Mouse (Mus musculus) forebrain, embryonic 12.5 days (tissue): ENCODE data around the gene Tshr. TPM values are rescaled to one million over a fixed set of nuclear protein-coding genes. Genes with fewer than 3 reads are reported as not detected.
"Not testable (repeated sequence)": the region's sequence is repeated elsewhere in the genome, so short reads cannot be mapped to it uniquely, and the experiment has no call there.

Source experiments
- ATAC-seq: fragments of 200-750 bp; cut with Nextera tagmentation; 2 replicates; pipeline ENCODE4 v1.8.0; 2017; ENCODE audit warnings: moderate TSS enrichment; ENCODE audit not compliant: low FRiP score
- H3K27ac ChIP-seq: fragments of 300-500 bp; sonication (generic); 2 replicates; pipeline ENCODE4 v1.5.1; 2016; ENCODE audit warnings: mild to moderate bottlenecking
- H3K27me3 ChIP-seq: fragments of 300-500 bp; sonication (generic); 2 replicates; pipeline ENCODE4 v1.6.1; 2016; ENCODE audit warnings: mild to moderate bottlenecking
- H3K36me3 ChIP-seq: fragments of 300-500 bp; sonication (generic); replicated peaks from 2 replicates; pipeline ENCODE4 v1.6.1; 2016; ENCODE audit warnings: mild to moderate bottlenecking
- H3K4me1 ChIP-seq: fragments of 300-500 bp; sonication (generic); 2 replicates; pipeline ENCODE4 v1.6.1; 2016
- H3K4me2 ChIP-seq: fragments of 300-500 bp; sonication (generic); 2 replicates; pipeline ENCODE4 v1.6.1; 2016; ENCODE audit warnings: mild to moderate bottlenecking, moderate library complexity
- H3K4me3 ChIP-seq: fragments of 300-500 bp; sonication (generic); replicated peaks from 2 replicates; pipeline ENCODE4 v1.5.1; 2016; ENCODE audit warnings: mild to moderate bottlenecking
- H3K9ac ChIP-seq: fragments of 300-500 bp; sonication (generic); 2 replicates; pipeline ENCODE4 v1.6.1; 2016; ENCODE audit warnings: mild to moderate bottlenecking
- H3K9me3 ChIP-seq: fragments of 300-500 bp; sonication (generic); 2 replicates; pipeline ENCODE4 v1.6.1; 2016
- WGBS: fragments of 180-500 bp; shearing (Covaris S2); methylation state at CpG from one replicate; pipeline ENCODE4 v1.1.7; 2016; 5-methylcytosine and 5-hydroxymethylcytosine counted together
- polyA plus RNA-seq: library from polyadenylated mRNA; unstranded; fragments of >200 nt; fragmentation: Nextera tagmentation; extraction: Ambion mirVana; gene quantifications from 2 replicates; pipeline ENCODE4 v1.2.1, GENCODE M21; 2016

Gene Tshr
- polyA plus RNA-seq, 1 experiment from 2014 or later, result 1.2 TPM

DNA sequence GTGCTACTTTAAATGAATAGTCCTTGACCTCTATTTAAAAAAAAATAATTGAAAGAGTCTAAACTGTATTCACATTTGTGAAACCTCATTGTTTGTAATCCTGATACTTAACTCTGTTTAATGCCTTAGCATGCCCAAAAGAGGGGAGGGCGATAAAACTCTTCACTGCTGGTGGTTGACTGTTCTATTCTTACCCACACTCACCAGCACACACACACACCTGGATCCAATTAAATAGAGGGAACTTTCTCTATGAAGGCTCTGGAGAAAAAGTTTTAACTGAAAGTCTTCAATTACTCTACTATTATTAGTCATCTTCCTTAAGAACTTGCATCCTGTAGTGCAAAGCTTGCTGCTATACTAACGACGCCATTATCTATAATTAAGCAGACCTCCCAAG is 133.4 kb downstream of the Tshr start:
- 0 out of 2 replicates have a peak, but pooled peaks cover 3% of the 10 kb centered on the region for H3K4me1 ChIP-seq
- H3K9me3 ChIP-seq, result no peaks in the 10 kb centered on the region
- no peak overlapping the region for H3K9ac ChIP-seq
- H3K27ac ChIP-seq, result no peak overlapping the region
- no peak overlapping the region for H3K4me3 ChIP-seq
- WGBS, result 40% methylated on average over 3 of the region's 3 CpGs
- H3K36me3 ChIP-seq, result no peaks in the 10 kb centered on the region
- H3K27me3 ChIP-seq, result no peaks in the 10 kb centered on the region
- no peak for ATAC-seq
- no peak overlapping the region for H3K4me2 ChIP-seq

DNA sequence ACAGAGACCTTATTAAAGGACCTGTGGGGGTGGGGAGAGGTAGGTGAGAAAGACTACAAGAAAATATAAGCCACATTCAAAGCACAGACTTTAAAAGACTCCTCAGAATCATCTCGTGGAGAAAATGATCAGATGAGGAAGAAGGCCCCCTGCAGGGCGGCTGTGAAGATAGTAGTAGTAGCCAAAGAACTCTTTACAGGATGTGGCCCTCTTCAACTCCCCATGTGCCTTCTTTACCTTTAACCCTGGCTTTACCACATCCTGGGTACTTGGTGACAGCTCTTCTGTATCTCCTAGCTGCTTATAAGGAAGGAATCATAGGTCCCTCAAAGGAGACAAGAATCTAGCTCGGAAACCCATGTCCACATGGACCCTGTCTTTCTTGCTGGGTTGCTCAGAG is 139.3 kb downstream of the Tshr start:
- 83% methylated on average over 3 of the region's 3 CpGs for WGBS
- no peak for ATAC-seq
- no peak overlapping the region for H3K4me3 ChIP-seq
- no peaks in the 10 kb centered on the region for H3K27me3 ChIP-seq
- H3K9ac ChIP-seq, result no peak overlapping the region
- no peaks in the 10 kb centered on the region for H3K9me3 ChIP-seq
- no peaks in the 10 kb centered on the region for H3K36me3 ChIP-seq
- H3K4me2 ChIP-seq, result no peak overlapping the region
- no peak overlapping the region for H3K27ac ChIP-seq
- no peaks in the 10 kb centered on the region for H3K4me1 ChIP-seq

DNA sequence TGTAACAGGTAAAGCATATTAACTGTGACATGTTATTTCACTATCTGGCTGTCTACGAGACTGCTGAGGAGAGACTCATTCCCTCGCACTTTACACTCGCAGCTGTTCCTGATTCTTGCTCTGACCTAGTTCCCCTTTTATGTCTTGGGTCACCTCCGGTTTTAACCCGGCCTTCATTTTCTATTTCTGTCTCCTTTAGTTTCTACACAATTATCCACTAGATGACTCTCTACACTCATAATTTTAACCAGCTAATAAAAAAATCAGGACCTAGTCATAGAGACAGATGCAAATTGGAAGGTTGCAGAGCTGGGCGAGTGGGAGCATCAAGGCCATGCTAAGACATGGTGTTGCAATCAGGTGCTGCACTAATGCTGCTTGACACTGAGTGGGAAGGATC is 150.2 kb downstream of the Tshr start:
- no peak overlapping the region for H3K9ac ChIP-seq
- H3K4me3 ChIP-seq, result no peak overlapping the region
- ATAC-seq, result no peak
- H3K4me1 ChIP-seq, result no peaks in the 10 kb centered on the region
- H3K36me3 ChIP-seq, result no peaks in the 10 kb centered on the region
- no peaks in the 10 kb centered on the region for H3K9me3 ChIP-seq
- H3K27ac ChIP-seq, result no peak overlapping the region
- 94% methylated on average over 6 of the region's 6 CpGs for WGBS
- no peak overlapping the region for H3K4me2 ChIP-seq
- H3K27me3 ChIP-seq, result no peaks in the 10 kb centered on the region

DNA sequence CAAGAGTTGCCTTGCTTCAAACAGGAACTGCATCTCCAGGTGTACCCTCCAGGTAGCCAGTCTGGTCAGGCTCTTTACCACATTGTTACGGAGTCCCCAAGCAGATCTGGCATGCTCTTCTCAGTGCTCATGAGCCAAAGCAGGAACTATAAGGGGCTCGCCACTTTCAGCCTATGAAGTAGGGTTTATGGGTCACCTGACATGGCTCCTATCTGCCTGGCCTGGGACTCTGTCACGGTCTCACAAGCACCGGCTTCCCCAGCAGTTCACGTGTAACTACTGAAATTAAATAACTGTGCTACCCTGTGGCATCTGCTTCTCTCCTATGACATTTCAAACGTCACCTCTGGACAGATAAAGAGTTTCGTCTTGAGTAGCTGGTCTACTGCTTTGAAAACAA is 155.8 kb downstream of the Tshr start:
- 90% methylated on average over 7 of the region's 7 CpGs for WGBS
- ATAC-seq, result no peak

DNA sequence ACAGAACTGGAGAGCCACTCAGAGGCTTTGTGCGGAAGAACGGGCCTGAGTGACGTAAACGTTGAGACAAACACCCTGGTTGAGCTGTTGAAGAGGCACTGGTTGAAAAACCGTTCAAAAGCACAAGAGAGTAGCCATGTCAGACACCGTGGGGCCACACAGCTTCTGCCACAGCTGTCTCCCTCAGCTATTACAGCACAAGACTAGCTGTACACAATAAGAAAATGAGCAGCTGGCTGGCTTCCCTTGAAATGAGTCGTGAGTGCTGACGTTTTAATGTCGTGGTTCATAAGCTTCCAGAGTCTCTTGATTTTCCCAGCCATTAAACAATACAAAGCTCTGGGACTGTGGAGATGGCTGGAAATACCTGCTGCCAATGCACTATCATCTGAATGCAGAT is 165.1 kb downstream of the Tshr start:
- H3K9ac ChIP-seq, result no peak overlapping the region
- H3K4me1 ChIP-seq, result peaks cover 19% of the 10 kb centered on the region
- ATAC-seq, result no peak
- no peak overlapping the region for H3K27ac ChIP-seq
- no peak overlapping the region for H3K4me3 ChIP-seq
- H3K27me3 ChIP-seq, result no peaks in the 10 kb centered on the region
- WGBS, result 63% methylated on average over 9 of the region's 9 CpGs
- peaks cover 2% of the 10 kb centered on the region; the same call in 1 of the 2 replicates for H3K36me3 ChIP-seq
- no peak overlapping the region for H3K4me2 ChIP-seq
- no peaks in the 10 kb centered on the region for H3K9me3 ChIP-seq

More for the DNA sequence above, 155.8 kb downstream of the Tshr start:
- H3K4me1 ChIP-seq, result no peaks in the 10 kb centered on the region
- no peaks in the 10 kb centered on the region for H3K9me3 ChIP-seq
- H3K9ac ChIP-seq, result no peak overlapping the region
- H3K4me2 ChIP-seq, result no peak overlapping the region
- H3K36me3 ChIP-seq, result no peaks in the 10 kb centered on the region
- H3K4me3 ChIP-seq, result no peak overlapping the region
- H3K27ac ChIP-seq, result no peak overlapping the region
- no peaks in the 10 kb centered on the region for H3K27me3 ChIP-seq

DNA sequence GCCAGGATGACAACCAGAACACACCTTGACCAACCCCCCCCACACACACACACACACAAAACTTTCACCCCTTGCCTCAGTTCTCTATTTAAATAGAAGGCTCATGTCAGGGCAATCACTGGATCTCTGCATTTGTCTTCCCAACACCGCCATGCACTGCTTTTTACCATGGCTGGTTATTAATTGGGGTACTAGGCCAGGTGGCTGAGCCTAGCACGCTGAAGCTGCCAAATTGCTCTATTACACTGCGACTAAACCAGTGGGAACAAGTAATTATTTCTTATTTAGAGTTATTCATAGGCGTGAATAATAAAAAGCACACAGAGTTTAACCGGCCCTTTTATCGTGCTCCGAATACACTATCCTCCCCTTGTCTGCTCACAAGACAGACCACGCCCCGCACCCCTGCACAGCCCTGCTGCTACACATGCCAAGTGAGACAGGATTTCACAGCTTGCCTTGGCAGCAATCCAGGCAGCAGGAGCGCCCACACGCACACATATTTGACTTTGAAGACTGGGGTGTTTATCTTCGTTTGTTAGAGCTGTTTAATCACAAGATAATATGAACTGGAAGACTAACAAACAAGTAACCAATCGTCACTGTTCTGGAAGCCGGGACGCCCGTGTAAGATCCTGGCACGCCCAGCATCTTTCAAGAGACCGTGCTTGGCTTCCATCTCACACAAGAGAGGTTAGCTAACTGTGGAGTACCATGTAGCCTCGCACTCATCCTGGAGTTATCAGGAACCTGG is 167.6 kb downstream of the Tshr start:
- H3K4me1 ChIP-seq, result peaks cover 19% of the 10 kb centered on the region
- H3K27ac ChIP-seq, result peak overlapping the region; percentile 51
- H3K9ac ChIP-seq, result no peak overlapping the region
- H3K4me3 ChIP-seq, result no peak overlapping the region
- 40% methylated on average over 19 of the region's 19 CpGs for WGBS
- H3K36me3 ChIP-seq, result peaks cover 9% of the 10 kb centered on the region; the same call in 1 of the 2 replicates
- no peaks in the 10 kb centered on the region for H3K27me3 ChIP-seq
- H3K4me2 ChIP-seq, result no peak overlapping the region; the same call in 1 of the 2 replicates
- no peaks in the 10 kb centered on the region for H3K9me3 ChIP-seq
- ATAC-seq, result peak; percentile 93

DNA sequence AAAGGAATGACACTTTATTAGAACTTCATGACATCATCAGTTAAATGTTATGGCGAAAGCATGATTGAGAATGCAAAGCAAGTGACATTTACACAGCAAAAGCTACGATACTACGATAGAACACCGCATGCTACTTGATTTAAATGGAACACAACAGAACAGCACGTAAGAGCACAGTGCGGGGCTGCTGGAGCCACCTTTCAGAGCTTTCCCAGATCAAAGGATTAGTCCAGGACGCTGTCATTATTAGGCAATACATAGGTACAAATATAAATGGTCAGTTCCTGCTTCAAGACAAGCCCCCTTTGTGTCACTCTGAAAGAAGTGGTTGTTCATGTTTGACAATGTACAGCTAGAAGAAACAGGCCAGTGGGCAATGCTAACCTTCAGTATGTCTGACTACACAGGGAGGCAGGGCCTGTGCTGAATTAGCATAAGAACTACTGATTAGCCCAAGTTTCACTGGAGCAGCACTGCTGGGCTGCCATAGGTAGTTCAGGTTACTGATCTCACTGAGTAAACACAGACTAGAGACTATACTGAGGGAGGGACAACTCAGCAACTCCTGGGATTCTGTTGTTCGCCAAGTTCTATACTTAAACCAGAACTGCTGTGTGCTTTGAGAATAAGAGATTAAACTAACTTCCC is 173.1 kb downstream of the Tshr start:
- not testable (repeated sequence) for H3K27me3 ChIP-seq, H3K27ac ChIP-seq, H3K9ac ChIP-seq, H3K4me3 ChIP-seq, H3K9me3 ChIP-seq, H3K4me1 ChIP-seq, H3K4me2 ChIP-seq
- WGBS, result 70% methylated on average over 8 of the region's 8 CpGs
- peaks cover 14% of the 10 kb centered on the region for H3K36me3 ChIP-seq
- peak; percentile 67; the same call in 1 of the 2 replicates for ATAC-seq

DNA sequence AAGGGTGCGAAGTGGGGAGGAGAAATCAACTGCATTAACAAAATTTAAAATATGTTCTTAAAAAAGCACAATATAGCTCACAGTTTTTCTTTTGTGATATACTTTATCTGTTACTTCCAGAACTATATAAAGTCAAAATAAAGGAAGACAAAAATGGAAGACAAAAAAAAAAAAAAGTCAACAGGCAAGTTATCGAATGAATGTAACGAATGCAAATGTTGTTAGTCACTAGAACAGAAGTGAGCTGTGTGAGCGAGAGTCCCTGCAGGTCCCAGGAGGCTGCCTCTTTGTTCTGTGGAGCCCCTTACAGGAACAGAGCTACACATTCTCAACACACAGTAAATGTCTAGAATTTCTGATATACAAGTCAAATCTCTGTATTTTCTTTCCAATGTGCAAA is 173.8 kb downstream of the Tshr start:
- H3K4me2 ChIP-seq, H3K27me3 ChIP-seq, H3K27ac ChIP-seq, H3K9ac ChIP-seq, H3K4me3 ChIP-seq, H3K9me3 ChIP-seq, H3K4me1 ChIP-seq, ATAC-seq: not testable (repeated sequence)
- peaks cover 21% of the 10 kb centered on the region for H3K36me3 ChIP-seq
- 71% methylated on average over 4 of the region's 4 CpGs for WGBS

DNA sequence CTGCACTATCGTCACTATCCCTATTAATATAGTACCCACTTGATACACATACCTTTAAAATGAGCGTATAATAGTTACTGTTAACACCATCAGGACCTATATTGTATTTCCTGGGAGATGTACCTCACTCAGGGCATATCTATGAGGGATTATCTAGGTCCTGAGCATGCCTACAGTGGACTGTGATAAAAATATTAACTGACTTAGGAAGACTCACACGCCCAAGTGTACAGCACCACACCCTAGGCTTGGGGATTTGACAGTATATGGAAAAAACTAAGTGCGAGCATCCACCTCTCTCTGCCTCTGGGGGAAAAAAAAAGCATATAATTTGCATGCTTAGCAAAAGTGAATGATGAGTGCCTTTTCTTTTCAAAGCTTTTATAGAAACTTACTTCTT is 182.8 kb downstream of the Tshr start:
- H3K27ac ChIP-seq, result no peak overlapping the region
- ATAC-seq, result no peak
- H3K9ac ChIP-seq, result no peak overlapping the region
- no peaks in the 10 kb centered on the region for H3K4me1 ChIP-seq
- H3K4me2 ChIP-seq, result no peak overlapping the region
- no peak overlapping the region for H3K4me3 ChIP-seq
- 98% methylated on average over 4 of the region's 4 CpGs for WGBS
- no peaks in the 10 kb centered on the region for H3K9me3 ChIP-seq
- H3K36me3 ChIP-seq, result peaks cover 73% of the 10 kb centered on the region
- no peaks in the 10 kb centered on the region for H3K27me3 ChIP-seq

DNA sequence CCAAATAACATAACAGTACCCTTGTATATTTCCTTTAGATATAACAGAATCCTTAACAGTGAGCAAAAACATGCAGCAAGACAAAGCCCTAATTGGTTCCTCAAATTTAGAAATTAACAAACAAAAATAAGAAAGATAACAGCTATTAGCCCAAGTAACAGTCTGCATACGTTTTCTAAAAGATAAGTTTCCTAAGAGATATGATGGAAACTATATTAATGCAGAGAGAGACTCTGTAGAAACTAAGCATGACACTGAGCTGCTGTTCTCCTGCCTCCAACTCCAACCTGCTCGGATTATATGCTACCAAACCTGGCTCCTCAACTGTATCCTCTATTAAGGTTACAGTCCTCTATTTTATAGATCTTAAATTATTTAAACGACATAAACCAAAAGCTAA is 184.9 kb downstream of the Tshr start:
- no peaks in the 10 kb centered on the region for H3K4me1 ChIP-seq
- WGBS, result 92% methylated on average over 3 of the region's 3 CpGs

DNA sequence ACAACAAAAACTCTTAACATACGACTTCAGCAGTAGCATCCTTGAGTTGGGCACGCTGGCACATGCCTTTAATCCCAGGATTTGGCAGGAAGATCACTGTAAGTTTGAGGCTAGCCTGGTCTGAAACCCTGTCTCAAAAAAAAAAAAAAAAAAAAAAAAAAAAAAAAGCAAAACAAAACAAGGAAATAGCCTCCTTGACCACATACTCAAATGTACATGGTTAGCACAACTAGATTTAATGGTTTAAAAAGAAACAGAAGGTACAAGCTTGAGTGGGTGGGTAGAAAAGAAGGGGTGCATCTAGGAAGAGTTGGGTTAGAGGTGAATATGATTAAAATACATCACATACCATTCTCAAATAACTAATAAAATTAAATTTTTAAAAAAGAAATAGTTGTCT is 187.3 kb downstream of the Tshr start:
- WGBS, result 89% methylated on average over 2 of the region's 2 CpGs
- Histone ChIP-seq H3K27me3 (no peaks in the 10 kb centered on the region), H3K4me3 (no peak overlapping the region), H3K36me3 (peaks cover 70% of the 10 kb centered on the region), H3K9ac (no peak overlapping the region), H3K4me1 (no peaks in the 10 kb centered on the region), H3K27ac (no peak overlapping the region), H3K4me2 (no peak overlapping the region), H3K9me3 (no peaks in the 10 kb centered on the region)
- no peak for ATAC-seq

More for the DNA sequence above, 184.9 kb downstream of the Tshr start:
- Histone ChIP-seq H3K9ac (no peak overlapping the region), H3K27ac (no peak overlapping the region), H3K27me3 (no peaks in the 10 kb centered on the region), H3K9me3 (no peaks in the 10 kb centered on the region), H3K4me2 (no peak overlapping the region), H3K36me3 (peaks cover 72% of the 10 kb centered on the region), H3K4me3 (no peak overlapping the region)
- ATAC-seq, result no peak

DNA sequence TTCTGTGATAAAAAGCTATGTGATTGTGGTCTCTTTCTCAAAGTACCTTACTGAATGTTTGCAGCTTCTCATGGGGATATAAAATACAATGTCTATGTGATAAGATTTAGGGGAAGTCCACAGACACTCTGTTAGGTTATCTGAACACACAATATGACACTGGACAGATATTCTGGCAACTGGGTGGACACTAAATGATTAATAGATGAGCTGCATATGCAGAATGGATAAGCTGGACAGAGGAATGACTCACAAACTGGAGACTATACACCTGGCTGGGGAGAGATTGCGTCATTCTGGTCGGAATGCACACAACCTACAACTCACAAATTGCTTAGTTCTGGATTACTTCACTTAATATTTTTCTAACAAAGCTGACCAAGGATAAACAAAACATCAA is 195.3 kb downstream of the Tshr start:
- ATAC-seq, result no peak
- H3K9ac ChIP-seq, result no peak overlapping the region
- H3K4me2 ChIP-seq, result no peak overlapping the region
- H3K36me3 ChIP-seq, result peaks cover 50% of the 10 kb centered on the region
- H3K4me1 ChIP-seq, result peaks cover 20% of the 10 kb centered on the region
- H3K27ac ChIP-seq, result no peak overlapping the region
- H3K9me3 ChIP-seq, result no peaks in the 10 kb centered on the region
- no peak overlapping the region for H3K4me3 ChIP-seq
- WGBS, result 100% methylated on average over 2 of the region's 2 CpGs
- H3K27me3 ChIP-seq, result no peaks in the 10 kb centered on the region
